12 mouse cellular contexts compared by ENCODE assay signal in the genomic region with DNA sequence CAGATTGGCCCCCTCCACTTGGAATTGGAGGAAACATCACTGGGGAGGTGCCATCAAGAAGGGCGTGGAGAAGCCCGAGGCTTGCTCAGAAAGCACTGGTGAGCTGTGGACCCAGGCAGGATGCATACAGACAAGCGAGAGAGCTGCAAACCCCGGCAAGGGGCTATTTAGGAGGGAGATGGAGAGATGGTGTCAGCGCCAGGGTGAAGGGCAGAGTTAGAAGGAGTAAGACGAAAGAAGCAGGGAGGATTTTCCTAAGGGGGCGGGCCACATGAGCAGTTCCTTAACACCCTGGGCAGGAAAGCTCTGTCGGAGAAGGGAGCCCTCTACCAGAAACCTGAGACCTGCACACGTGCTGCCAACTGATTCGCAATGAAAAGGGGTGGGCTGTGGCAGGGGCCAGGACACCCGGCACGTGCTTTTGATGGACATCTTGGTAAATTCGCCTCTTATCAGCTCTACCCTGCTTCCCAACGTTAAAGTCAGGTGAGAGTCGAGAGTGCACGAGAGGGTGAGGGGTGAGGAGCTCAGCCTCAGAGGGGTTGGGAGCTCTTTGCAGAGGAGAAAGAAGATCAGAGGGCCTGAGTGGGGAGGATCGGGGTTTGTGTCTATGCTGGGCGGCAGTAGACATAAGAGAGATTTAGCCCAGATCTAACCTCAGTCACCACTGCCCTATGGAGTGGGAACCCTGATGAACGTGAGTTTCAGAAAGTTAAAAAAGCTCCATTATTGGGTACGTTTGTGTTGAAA.
DNase-seq lines count a peak whose midpoint lies in the region; ATAC-seq lines count a peak whose summit lies in the region.
"Had no signal": no experiment of that assay in that cellular context is flagged by ENCODE, and none has a peak within 500 bp of the region (broad histone marks: within the 10 kb centered on the region; RNA-seq: fewer than 3 reads in every experiment).

No protein-coding gene starts in this region.

- 0 out of 2 replicates have a peak overlapping the region, but pooled peaks have one; percentile 12 for H3K27ac ChIP-seq in hindbrain, embryonic 10.5 days
- H3K27ac ChIP-seq in hindbrain, embryonic 14.5 days = no peak overlapping the region
- no peak overlapping the region for H3K27ac ChIP-seq in hindbrain, embryonic 12.5 days
- H3K27ac ChIP-seq in liver, embryonic 15.5 days (replicated peaks) = peak overlapping the region; percentile 69

- no peak overlapping the region for H3K9ac ChIP-seq in hindbrain, embryonic 14.5 days
- no peak overlapping the region for H3K9ac ChIP-seq in hindbrain, embryonic 12.5 days
- peak overlapping the region; percentile 46 for H3K9ac ChIP-seq in liver, embryonic 15.5 days

- WGBS in hindbrain, embryonic 10.5 days = 29% methylated on average over 20 of the region's 20 CpGs
- 34% methylated on average over 20 of the region's 20 CpGs for WGBS in hindbrain, embryonic 14.5 days
- WGBS in hindbrain, embryonic 12.5 days = 31% methylated on average over 20 of the region's 20 CpGs
- 4% methylated on average over 20 of the region's 20 CpGs for WGBS in liver, embryonic 15.5 days (ENCODE audit: insufficient replicate concordance)

- peaks cover 23% of the 10 kb centered on the region for H3K4me1 ChIP-seq in hindbrain, embryonic 10.5 days (replicated peaks)
- no peaks in the 10 kb centered on the region for H3K4me1 ChIP-seq in hindbrain, embryonic 14.5 days (replicated peaks; ENCODE audit: control insufficient read depth, insufficient read depth, low read length)
- H3K4me1 ChIP-seq in hindbrain, embryonic 12.5 days = peaks cover 5% of the 10 kb centered on the region; the same call in 1 of the 2 replicates
- H3K4me1 ChIP-seq in liver, embryonic 15.5 days (replicated peaks) = peaks cover 56% of the 10 kb centered on the region

- H3K36me3 ChIP-seq in hindbrain, embryonic 10.5 days = no peaks in the 10 kb centered on the region
- H3K36me3 ChIP-seq in hindbrain, embryonic 14.5 days (replicated peaks; ENCODE audit: control insufficient read depth, insufficient read depth) = no peaks in the 10 kb centered on the region
- no peaks in the 10 kb centered on the region for H3K36me3 ChIP-seq in hindbrain, embryonic 12.5 days
- H3K36me3 ChIP-seq in liver, embryonic 15.5 days (replicated peaks) = no peaks in the 10 kb centered on the region

- peak; percentile 31 for DNase-seq in hindbrain, embryonic 10.5 days (ENCODE audit: low spot score)
- no peak for DNase-seq in hindbrain, embryonic 14.5 days (ENCODE audit: low spot score)
- DNase-seq in embryo, embryonic 10.5 days (ENCODE audit: low spot score) = peak; percentile 57
- DNase-seq in urinary bladder, adult 18-20 months (ENCODE audit: low spot score in 2 of 2) = no peak
- DNase-seq in spleen, postnatal 4 days (ENCODE audit: low spot score in 2 of 2) = no peak
- DNase-seq: cerebellum, postnatal 14 days; gastrocnemius, postnatal 14 days; thymus, adult 2 months had no signal

- no peaks in the 10 kb centered on the region for H3K9me3 ChIP-seq in hindbrain, embryonic 10.5 days
- H3K9me3 ChIP-seq in hindbrain, embryonic 14.5 days (ENCODE audit: control insufficient read depth, low read length) = no peaks in the 10 kb centered on the region
- H3K9me3 ChIP-seq in hindbrain, embryonic 12.5 days (replicated peaks) = no peaks in the 10 kb centered on the region
- H3K9me3 ChIP-seq in liver, embryonic 15.5 days (replicated peaks) = no peaks in the 10 kb centered on the region

- peaks cover 13% of the 10 kb centered on the region; the same call in 1 of the 2 replicates for H3K27me3 ChIP-seq in hindbrain, embryonic 10.5 days (ENCODE audit: insufficient read depth, poor library complexity, severe bottlenecking)
- H3K27me3 ChIP-seq in hindbrain, embryonic 14.5 days (ENCODE audit: control insufficient read depth, insufficient read depth, low read length) = no peaks in the 10 kb centered on the region
- peaks cover 6% of the 10 kb centered on the region; the same call in 1 of the 2 replicates for H3K27me3 ChIP-seq in hindbrain, embryonic 12.5 days
- H3K27me3 ChIP-seq in liver, embryonic 15.5 days = peaks cover 9% of the 10 kb centered on the region; the same call in 1 of the 2 replicates

- no peak for ATAC-seq in hindbrain, embryonic 14.5 days (ENCODE audit: low FRiP score)
- ATAC-seq in hindbrain, embryonic 12.5 days (ENCODE audit: low FRiP score) = no peak
- ATAC-seq in liver, embryonic 15.5 days (ENCODE audit: insufficient read depth) = peak; percentile 38
- no peak for ATAC-seq in inflammation-experienced regulatory T-cells, adult 6 months
- ATAC-seq: lung, postnatal 0 days had no signal

- H3K4me3 ChIP-seq in hindbrain, embryonic 10.5 days = no peak overlapping the region
- no peak overlapping the region for H3K4me3 ChIP-seq in hindbrain, embryonic 14.5 days (replicated peaks; ENCODE audit: low read length)
- no peak overlapping the region for H3K4me3 ChIP-seq in hindbrain, embryonic 12.5 days
- H3K4me3 ChIP-seq in liver, embryonic 15.5 days (replicated peaks) = peak overlapping the region; percentile 48

- no peak overlapping the region for H3K4me2 ChIP-seq in hindbrain, embryonic 14.5 days (replicated peaks)
- H3K4me2 ChIP-seq in hindbrain, embryonic 12.5 days (replicated peaks) = 0 out of 2 replicates have a peak overlapping the region, but pooled peaks have one; percentile 29
- peak overlapping the region; percentile 78 for H3K4me2 ChIP-seq in liver, embryonic 15.5 days

Comparison
In these comparisons a context has a peak if more than half of its experiments do, and no peak if none do; other contexts are left out.
1. DNase-seq: peak in hindbrain, embryonic 10.5 days (single experiment) and embryo, embryonic 10.5 days (single experiment); none in hindbrain, embryonic 14.5 days (single experiment), urinary bladder, adult 18-20 months (0 of 2) and spleen, postnatal 4 days (0 of 2).
2. H3K27ac ChIP-seq: peak in hindbrain, embryonic 10.5 days (single experiment) and liver, embryonic 15.5 days (single experiment); none in hindbrain, embryonic 14.5 days (single experiment) and hindbrain, embryonic 12.5 days (single experiment).